Mouse (Mus musculus) gastrocnemius, postnatal 10 days (tissue): ENCODE measurements around the gene Nhsl2. TPM values are rescaled to one million over a fixed set of nuclear protein-coding genes. Genes with fewer than 3 reads are reported as not detected.

Experiments used
- DNase-seq: peaks from one replicate; pipeline ENCODE4 v3.0.0; 2021; ENCODE audit warnings: mixed read lengths
- total RNA-seq, 2 experiments: library from RNA; stranded (reverse); gene quantifications; 2 replicates each; pipeline ENCODE4 v1.2.3; 2021

Gene Nhsl2
- total RNA-seq, 2 experiments from 2014 or later, result 5.7 to 8.6 TPM

- no peak for DNase-seq
Observed at GRCm38 (mm10) chrX:101981450-101981849, 132.3 kb downstream of the Nhsl2 start.

GRCm38 (mm10) chrX:101983638-101984037, 134.5 kb downstream of the Nhsl2 start:
- DNase-seq, result no peak

- DNase-seq, result no peak
Observed at GRCm38 (mm10) chrX:101986657-101987367, 137.6 kb downstream of the Nhsl2 start.

- DNase-seq, result peak; percentile 30
Observed at GRCm38 (mm10) chrX:101993841-101994571, 144.8 kb downstream of the Nhsl2 start.

GRCm38 (mm10) chrX:101996726-101997125, 147.5 kb downstream of the Nhsl2 start:
- DNase-seq, result no peak

GRCm38 (mm10) chrX:102003632-102004315, 154.6 kb downstream of the Nhsl2 start:
- no peak for DNase-seq

- DNase-seq, result no peak
Observed at GRCm38 (mm10) chrX:102004370-102004769, 155.2 kb downstream of the Nhsl2 start.

GRCm38 (mm10) chrX:102005141-102005641, 156.0 kb downstream of the Nhsl2 start:
- DNase-seq, result no peak

GRCm38 (mm10) chrX:102007935-102008334, 158.8 kb downstream of the Nhsl2 start:
- DNase-seq, result no peak

GRCm38 (mm10) chrX:102017213-102017923, 168.2 kb downstream of the Nhsl2 start:
- no peak for DNase-seq

GRCm38 (mm10) chrX:102018890-102019289, 169.7 kb downstream of the Nhsl2 start:
- DNase-seq, result no peak

GRCm38 (mm10) chrX:102019471-102020240, 170.5 kb downstream of the Nhsl2 start:
- DNase-seq, result no peak

GRCm38 (mm10) chrX:102024976-102025375, 175.8 kb downstream of the Nhsl2 start:
- no peak for DNase-seq

- DNase-seq, result no peak
Observed at GRCm38 (mm10) chrX:102031851-102032250, 182.7 kb downstream of the Nhsl2 start.

GRCm38 (mm10) chrX:102032431-102032830, 183.2 kb downstream of the Nhsl2 start:
- DNase-seq, result no peak

GRCm38 (mm10) chrX:102033566-102033965, 184.4 kb downstream of the Nhsl2 start:
- no peak for DNase-seq

GRCm38 (mm10) chrX:102035671-102036070, 186.5 kb downstream of the Nhsl2 start:
- DNase-seq, result no peak

- no peak for DNase-seq
Observed at GRCm38 (mm10) chrX:102036866-102037361, 187.7 kb downstream of the Nhsl2 start.

- peak; percentile 17 for DNase-seq
Observed at GRCm38 (mm10) chrX:102037506-102037905, 188.3 kb downstream of the Nhsl2 start.

GRCm38 (mm10) chrX:102041562-102041961, 192.4 kb downstream of the Nhsl2 start:
- no peak for DNase-seq

- DNase-seq, result no peak
Observed at GRCm38 (mm10) chrX:102042386-102042785, 193.2 kb downstream of the Nhsl2 start.
